Mouse (Mus musculus) CH12.LX (cell line): ENCODE results near the gene Efemp1. TPM values are rescaled to one million over a fixed set of nuclear protein-coding genes. Genes with fewer than 3 reads are reported as not detected.

Source experiments
- DNase-seq: peaks from one replicate; pipeline ENCODE4 v3.0.0-alpha.2; 2013; ENCODE audit errors: extremely low read depth
- H3K27ac ChIP-seq: 2 replicates; pipeline ENCODE4 v1.5.1; 2012; ENCODE audit warnings: low read depth, mild to moderate bottlenecking, control low read depth, moderate library complexity; ENCODE audit not compliant: insufficient read depth
- H3K27me3 ChIP-seq: replicated peaks from 2 replicates; pipeline ENCODE3; 2012; ENCODE audit warnings: inconsistent platforms
- H3K36me3 ChIP-seq, 2 experiments: replicated peaks in 1 of 2; 2 replicates each; pipeline versions ENCODE3 to v1.6.1; 2012; ENCODE audit warnings: inconsistent platforms in 1 of 2, low read length in 1 of 2, mild to moderate bottlenecking in 1 of 2, mixed read lengths in 1 of 2, moderate library complexity in 1 of 2; ENCODE audit not compliant: control insufficient read depth in 1 of 2, insufficient read depth in 1 of 2
- H3K4me1 ChIP-seq, 2 experiments: 2 replicates each; pipeline ENCODE4 v1.6.1; 2012; ENCODE audit warnings: inconsistent platforms in 1 of 2, moderate library complexity in 1 of 2; ENCODE audit not compliant: insufficient read depth in 2 of 2, control insufficient read depth in 1 of 2
- H3K4me2 ChIP-seq: 2 replicates; pipeline ENCODE4 v1.6.1; 2012; ENCODE audit warnings: low read depth, mild to moderate bottlenecking, control low read depth; ENCODE audit not compliant: poor library complexity, insufficient read depth, severe bottlenecking
- H3K4me3 ChIP-seq, 3 experiments: fragments of 150-350 bp in 1 of 3; sonication (generic) in 1 of 3; replicated peaks in 1 of 3; 2 replicates each; pipeline versions ENCODE3 to v1.5.1; 2011 to 2012; ENCODE audit warnings: low read depth in 2 of 3, low read length in 2 of 3, mild to moderate bottlenecking in 2 of 3, moderate library complexity in 2 of 3, control low read depth in 1 of 3, improper control_type of control experiment in 1 of 3, inconsistent platforms in 1 of 3, mixed read lengths in 1 of 3; ENCODE audit not compliant: poor library complexity in 1 of 3
- H3K79me2 ChIP-seq: replicated peaks from 2 replicates; pipeline ENCODE4 v1.6.1; 2012; ENCODE audit warnings: mild to moderate bottlenecking, moderate library complexity; ENCODE audit not compliant: control insufficient read depth, poor library complexity, insufficient read depth, severe bottlenecking; ENCODE audit errors: extremely low read depth
- H3K9ac ChIP-seq: 2 replicates; pipeline ENCODE4 v1.6.1; 2012; ENCODE audit warnings: low read depth, mild to moderate bottlenecking, control low read depth, moderate library complexity; ENCODE audit not compliant: insufficient read depth
- H3K9me3 ChIP-seq: replicated peaks from 2 replicates; pipeline ENCODE3; 2012; ENCODE audit warnings: low read length, inconsistent platforms, mixed read lengths
- BHLHE40 ChIP-seq: IDR thresholded peaks from 2 replicates; pipeline ENCODE4 v1.6.1; 2011; ENCODE audit warnings: mild to moderate bottlenecking, low read depth, low read length, improper control_type of control experiment
- CHD2 ChIP-seq: IDR thresholded peaks from 2 replicates; pipeline ENCODE4 v1.6.1; 2011; ENCODE audit warnings: low read length, improper control_type of control experiment
- CTCF ChIP-seq, 2 experiments: IDR thresholded peaks in 1 of 2; conservative IDR thresholded peaks in 1 of 2; 2 replicates each; pipeline ENCODE4 v1.5.1; 2011 to 2012; ENCODE audit warnings: low read depth in 2 of 2, low read length in 2 of 2, improper control_type of control experiment in 1 of 2, inconsistent platforms in 1 of 2, mild to moderate bottlenecking in 1 of 2, moderate library complexity in 1 of 2
- ELF1 ChIP-seq: IDR thresholded peaks from 2 replicates; pipeline ENCODE4 v1.6.1; 2014; ENCODE audit warnings: low read depth, mild to moderate bottlenecking, inconsistent platforms, low read length, improper control_type of control experiment
- EP300 ChIP-seq: IDR thresholded peaks from 2 replicates; pipeline ENCODE4 v1.6.1; 2011; ENCODE audit warnings: low read length, improper control_type of control experiment
- ETS1 ChIP-seq: conservative IDR thresholded peaks from 2 replicates; pipeline ENCODE4 v1.6.1; 2012; ENCODE audit warnings: low read depth, mild to moderate bottlenecking, inconsistent platforms, low read length, improper control_type of control experiment, moderate library complexity
- HCFC1 ChIP-seq: IDR thresholded peaks from 2 replicates; pipeline ENCODE4 v1.6.1; 2012; ENCODE audit warnings: low read depth, mild to moderate bottlenecking, inconsistent platforms, low read length, improper control_type of control experiment
- IRF4 ChIP-seq: IDR thresholded peaks from 2 replicates; pipeline ENCODE4 v1.6.1; 2014; ENCODE audit warnings: low read depth, mild to moderate bottlenecking, inconsistent platforms, low read length, improper control_type of control experiment
- JUND ChIP-seq: conservative IDR thresholded peaks from 2 replicates; pipeline ENCODE4 v1.6.1; 2011; ENCODE audit warnings: low read depth, low read length, improper control_type of control experiment
- KAT2A ChIP-seq: IDR thresholded peaks from 2 replicates; pipeline ENCODE4 v1.6.1; 2012; ENCODE audit warnings: low read length, improper control_type of control experiment, inconsistent platforms; ENCODE audit not compliant: insufficient replicate concordance
- MAFK ChIP-seq: IDR thresholded peaks from 2 replicates; pipeline ENCODE4 v1.6.1; 2011; ENCODE audit warnings: low read length, improper control_type of control experiment; ENCODE audit not compliant: insufficient replicate concordance
- MAX ChIP-seq: IDR thresholded peaks from 2 replicates; pipeline ENCODE4 v1.6.1; 2011; ENCODE audit warnings: low read length, improper control_type of control experiment
- MXI1 ChIP-seq: IDR thresholded peaks from 2 replicates; pipeline ENCODE4 v1.6.1; 2011; ENCODE audit warnings: mild to moderate bottlenecking, low read depth, low read length, improper control_type of control experiment
- NELFE ChIP-seq: IDR thresholded peaks from 2 replicates; pipeline ENCODE4 v1.6.1; 2011; ENCODE audit warnings: low read depth, low read length, improper control_type of control experiment
- POLR2A ChIP-seq: IDR thresholded peaks from 2 replicates; pipeline ENCODE4 v1.6.1; 2011; ENCODE audit warnings: low read depth, mild to moderate bottlenecking, improper control_type of control experiment, low read length
- POLR2AphosphoS2 ChIP-seq: IDR thresholded peaks from 2 replicates; pipeline ENCODE4 v1.6.1; 2011; ENCODE audit warnings: low read depth, low read length, improper control_type of control experiment
- SIN3A ChIP-seq: IDR thresholded peaks from 2 replicates; pipeline ENCODE4 v1.6.1; 2012; ENCODE audit warnings: low read length, improper control_type of control experiment, inconsistent platforms
- SMC3 ChIP-seq: IDR thresholded peaks from 2 replicates; pipeline ENCODE4 v1.6.1; 2011; ENCODE audit warnings: low read depth, low read length, improper control_type of control experiment
- TCF12 ChIP-seq: IDR thresholded peaks from 2 replicates; pipeline ENCODE4 v1.6.1; 2014; ENCODE audit warnings: low read depth, mild to moderate bottlenecking, inconsistent platforms, low read length, improper control_type of control experiment
- UBTF ChIP-seq: IDR thresholded peaks from 2 replicates; pipeline ENCODE4 v1.6.1; 2012; ENCODE audit warnings: low read depth, mild to moderate bottlenecking, inconsistent platforms, low read length, improper control_type of control experiment, moderate library complexity
- USF1 ChIP-seq: IDR thresholded peaks from 2 replicates; pipeline ENCODE4 v1.6.1; 2014; ENCODE audit warnings: low read depth, mild to moderate bottlenecking, inconsistent platforms, low read length, improper control_type of control experiment
- ZKSCAN1 ChIP-seq: IDR thresholded peaks from 2 replicates; pipeline ENCODE4 v1.6.1; 2012; ENCODE audit warnings: low read depth, inconsistent platforms, low read length, improper control_type of control experiment, borderline replicate concordance
- ZNF384 ChIP-seq: IDR thresholded peaks from 2 replicates; pipeline ENCODE4 v1.6.1; 2012; ENCODE audit warnings: low read depth, low read length, improper control_type of control experiment, inconsistent platforms
- dilution Hi-C: fragments of 300-500 bp; cut with MboI; formaldehyde crosslinking; loops from 2 replicates; pipeline ENCODE4 v1.14.3; 2020; ENCODE audit warnings: low sequenced_read_pairs; ENCODE audit not compliant: extremely low pct_unique_long_range_greater_than_20kb, extremely low pct_ligation_motif_present
- in situ Hi-C: fragments of 300-500 bp; cut with MboI; formaldehyde crosslinking; loops from 3 replicates; pipeline ENCODE4 v1.14.3; 2019; ENCODE audit warnings: low sequenced_read_pairs, low pct_ligation_motif_present, low pct_unique_long_range_greater_than_20kb, mixed read lengths
- polyA plus RNA-seq: library from polyadenylated mRNA; unstranded; fragments of >175 nt; gene quantifications from 2 replicates; pipeline ENCODE4 v1.2.1, GENCODE M21; 2012; ENCODE audit warnings: low read depth; ENCODE audit not compliant: insufficient read length
- total RNA-seq, 2 experiments: library from RNA; depleted of rRNA; stranded (reverse); fragments of 300-350 nt in 1 of 2; fragments of >200 nt in 1 of 2; gene quantifications; 2 replicates each; pipeline ENCODE4 v1.2.3; 2012 to 2014

Efemp1 gene
- total and polyA plus RNA-seq, 3 experiments = not detected

GRCm38 (mm10) chr11:28881381-28881976 lies 28.5 kb downstream of the Efemp1 start:
- in situ Hi-C loops (no loop called here), dilution Hi-C loops (no loop called here)
- Histone ChIP-seq H3K9me3 (no peaks in the 10 kb centered on the region), H3K27me3 (no peaks in the 10 kb centered on the region), H3K4me1 (peaks cover 0 to 13% of the 10 kb centered on the region in 2 experiments; a peak in 2 of 4 replicates), H3K4me2 (no peak overlapping the region), H3K4me3 (no peak overlapping the region), H3K9ac (no peak overlapping the region), H3K27ac (no peak overlapping the region), H3K36me3 (no peaks in the 10 kb centered on the region), H3K79me2 (no peaks in the 10 kb centered on the region)
- DNase-seq = peak; percentile 41
- TF ChIP-seq KAT2A (no peak), ETS1 (no peak), MAFK (0 out of 2 replicates have a peak, but pooled peaks have one; percentile 9)

- dilution Hi-C loops = no loop called here
- Histone ChIP-seq H3K4me1 (peaks cover 0 to 13% of the 10 kb centered on the region in 2 experiments; a peak in 2 of 4 replicates), H3K79me2 (no peaks in the 10 kb centered on the region)
Measured at GRCm38 (mm10) chr11:28883106-28883505, 30.1 kb downstream of the Efemp1 start.

GRCm38 (mm10) chr11:28889538-28889937 lies 36.5 kb downstream of the Efemp1 start:
- Histone ChIP-seq H3K4me2 (no peak overlapping the region), H3K4me1 (no peaks in the 10 kb centered on the region), H3K9ac (no peak overlapping the region), H3K4me3 (no peak overlapping the region), H3K27ac (no peak overlapping the region), H3K79me2 (no peaks in the 10 kb centered on the region), H3K36me3 (no peaks in the 10 kb centered on the region), H3K27me3 (no peaks in the 10 kb centered on the region), H3K9me3 (no peaks in the 10 kb centered on the region)
- DNase-seq = no peak
- TF ChIP-seq TCF12 = no peak
- TF ChIP-seq NELFE = no peak
- no peak for TF ChIP-seq MAFK
- TF ChIP-seq ELF1 = no peak
- TF ChIP-seq ZNF384 = no peak
- TF ChIP-seq USF1 = no peak
- no peak for TF ChIP-seq UBTF
- no peak for TF ChIP-seq MXI1
- no peak for TF ChIP-seq CHD2
- no peak for TF ChIP-seq CTCF (conservative IDR thresholded peaks at IDR 0.05 in 1 of 2, IDR thresholded peaks at IDR 0.05 in 1 of 2; ENCODE audit: low read depth in 2 of 2, low read length in 2 of 2)
- no peak for TF ChIP-seq POLR2AphosphoS2
- TF ChIP-seq JUND = no peak
- TF ChIP-seq ETS1 = no peak
- TF ChIP-seq ZKSCAN1 = no peak
- TF ChIP-seq SMC3 = no peak
- TF ChIP-seq IRF4 = no peak
- in situ Hi-C loops (no loop called here), dilution Hi-C loops (no loop called here)

More at GRCm38 (mm10) chr11:28883106-28883505, 30.1 kb downstream of the Efemp1 start:
- Histone ChIP-seq H3K9me3 (no peaks in the 10 kb centered on the region), H3K4me3 (no peak overlapping the region), H3K4me2 (no peak overlapping the region), H3K9ac (no peak overlapping the region), H3K27ac (no peak overlapping the region), H3K27me3 (no peaks in the 10 kb centered on the region), H3K36me3 (no peaks in the 10 kb centered on the region)
- no peak for DNase-seq
- in situ Hi-C loops = no loop called here
- no peak for TF ChIP-seq HCFC1
- TF ChIP-seq BHLHE40 = no peak
- no peak for TF ChIP-seq SMC3
- no peak for TF ChIP-seq POLR2AphosphoS2
- TF ChIP-seq MXI1 = no peak
- TF ChIP-seq TCF12 = no peak
- TF ChIP-seq EP300 = no peak
- no peak for TF ChIP-seq JUND
- no peak for TF ChIP-seq IRF4
- TF ChIP-seq MAFK = no peak
- TF ChIP-seq NELFE = no peak
- no peak for TF ChIP-seq POLR2A
- TF ChIP-seq SIN3A = no peak
- TF ChIP-seq ZKSCAN1 = no peak
- no peak for TF ChIP-seq MAX
- no peak for TF ChIP-seq CHD2
